Comparison of ENCODE assay signal across 9 mouse cellular contexts in genomic region chr4:142179531-142179930, GRCm38 (mm10). TPM values are rescaled to one million over a fixed set of nuclear protein-coding genes. Genes with fewer than 3 reads are reported as not detected.
A peak's percentile ranks its signal among the peaks of the same experiment; 100 is the strongest.
DNase-seq lines count a peak whose midpoint lies in the region; ATAC-seq lines count a peak whose summit lies in the region.
"Had no signal": no experiment of that assay in that cellular context is flagged by ENCODE, and none has a peak within 500 bp of the region (broad histone marks: within the 10 kb centered on the region; RNA-seq: fewer than 3 reads in every experiment).

No protein-coding gene starts in this region.

- H3K27ac ChIP-seq in hindbrain, embryonic 10.5 days, result 0 out of 2 replicates have a peak overlapping the region, but pooled peaks have one; percentile 13
- no peak overlapping the region for H3K27ac ChIP-seq in hindbrain, embryonic 11.5 days (ENCODE audit: low read depth, low read length)
- H3K27ac ChIP-seq in intestine, embryonic 15.5 days, result peak overlapping the region; percentile 86
- peak overlapping the region; percentile 95 for H3K27ac ChIP-seq in lung, embryonic 16.5 days (ENCODE audit: low read length)

- ATAC-seq in hindbrain, embryonic 11.5 days (ENCODE audit: low FRiP score), result no peak
- peak; percentile 7; the same call in 1 of the 2 replicates for ATAC-seq in intestine, embryonic 15.5 days
- ATAC-seq in lung, embryonic 16.5 days (ENCODE audit: low read depth), result peak; percentile 82

- no peaks in the 10 kb centered on the region for H3K27me3 ChIP-seq in hindbrain, embryonic 10.5 days (ENCODE audit: insufficient read depth, poor library complexity, severe bottlenecking)
- H3K27me3 ChIP-seq in hindbrain, embryonic 11.5 days (ENCODE audit: control insufficient read depth, insufficient read depth, low read length), result no peaks in the 10 kb centered on the region
- no peaks in the 10 kb centered on the region for H3K27me3 ChIP-seq in intestine, embryonic 15.5 days (replicated peaks)
- no peaks in the 10 kb centered on the region for H3K27me3 ChIP-seq in lung, embryonic 16.5 days (ENCODE audit: control insufficient read depth, insufficient read depth, low read depth, low read length)

- no peaks in the 10 kb centered on the region for H3K9me3 ChIP-seq in hindbrain, embryonic 10.5 days
- H3K9me3 ChIP-seq in hindbrain, embryonic 11.5 days (ENCODE audit: control insufficient read depth, low read length), result no peaks in the 10 kb centered on the region
- no peaks in the 10 kb centered on the region for H3K9me3 ChIP-seq in intestine, embryonic 15.5 days
- H3K9me3 ChIP-seq in lung, embryonic 16.5 days (ENCODE audit: control insufficient read depth, low read length), result peaks cover 3% of the 10 kb centered on the region; the same call in 1 of the 2 replicates

- no peak overlapping the region for H3K4me2 ChIP-seq in hindbrain, embryonic 11.5 days (replicated peaks; ENCODE audit: low read depth, low read length)
- no peak overlapping the region for H3K4me2 ChIP-seq in intestine, embryonic 15.5 days (replicated peaks)
- H3K4me2 ChIP-seq in lung, embryonic 16.5 days (ENCODE audit: low read depth, low read length), result peak overlapping the region; percentile 46

- WGBS in hindbrain, embryonic 10.5 days, result 78% methylated on average over 13 of the region's 13 CpGs
- 75% methylated on average over 13 of the region's 13 CpGs for WGBS in hindbrain, embryonic 11.5 days
- 22% methylated on average over 13 of the region's 13 CpGs for WGBS in intestine, embryonic 15.5 days
- 6% methylated on average over 13 of the region's 13 CpGs for whole genome bisulfite sequencing in lung, embryonic 16.5 days

- H3K9ac ChIP-seq in hindbrain, embryonic 11.5 days (ENCODE audit: low read depth, low read length), result no peak overlapping the region
- no peak overlapping the region for H3K9ac ChIP-seq in intestine, embryonic 15.5 days
- H3K9ac ChIP-seq in lung, embryonic 16.5 days (ENCODE audit: low read length), result no peak overlapping the region

- no peaks in the 10 kb centered on the region for H3K36me3 ChIP-seq in hindbrain, embryonic 10.5 days
- no peaks in the 10 kb centered on the region for H3K36me3 ChIP-seq in hindbrain, embryonic 11.5 days (ENCODE audit: control insufficient read depth, insufficient read depth, low read length)
- H3K36me3 ChIP-seq in intestine, embryonic 15.5 days, result no peaks in the 10 kb centered on the region
- H3K36me3 ChIP-seq in lung, embryonic 16.5 days (ENCODE audit: control insufficient read depth, insufficient read depth, low read length), result no peaks in the 10 kb centered on the region

- no peak for DNase-seq in hindbrain, embryonic 10.5 days (ENCODE audit: low spot score)
- DNase-seq in hindbrain, embryonic 11.5 days (ENCODE audit: low spot score), result no peak
- DNase-seq in adrenal gland, adult 8-10 months, result peak; percentile 93
- DNase-seq in gastrocnemius, postnatal 25 days, result peak; percentile 61
- peak; percentile 95 for DNase-seq in testis, postnatal 10 days (ENCODE audit: low spot score)
- no peak for DNase-seq in retina, embryonic 14.5 days (ENCODE audit: low spot score)

- no peak overlapping the region for H3K4me3 ChIP-seq in hindbrain, embryonic 10.5 days
- H3K4me3 ChIP-seq in hindbrain, embryonic 11.5 days (ENCODE audit: low read depth, low read length), result no peak overlapping the region
- H3K4me3 ChIP-seq in intestine, embryonic 15.5 days (replicated peaks), result no peak overlapping the region
- no peak overlapping the region for H3K4me3 ChIP-seq in lung, embryonic 16.5 days (ENCODE audit: low read length)
- H3K4me3 ChIP-seq: myocyte had no signal

- H3K4me1 ChIP-seq in hindbrain, embryonic 10.5 days (replicated peaks), result peaks cover 28% of the 10 kb centered on the region
- no peaks in the 10 kb centered on the region for H3K4me1 ChIP-seq in hindbrain, embryonic 11.5 days (replicated peaks; ENCODE audit: control insufficient read depth, insufficient read depth, low read length)
- H3K4me1 ChIP-seq in intestine, embryonic 15.5 days (replicated peaks), result peaks cover 44% of the 10 kb centered on the region
- H3K4me1 ChIP-seq in lung, embryonic 16.5 days (replicated peaks; ENCODE audit: control insufficient read depth, insufficient read depth, low read length), result peaks cover 59% of the 10 kb centered on the region

RNA-seq across cellular contexts. Expression of gene Kazn, which starts 59.7 kb away (rescaled TPM):
- polyA plus RNA-seq in hindbrain, embryonic 10.5 days (2016; fragmentation: Nextera tagmentation; extraction: Ambion mirVana), result 11.4 and 14.3 TPM in 2 replicates
- 11.3 and 11.8 TPM in 2 replicates for polyA plus RNA-seq in hindbrain, embryonic 11.5 days (2014; fragmentation: Nextera tagmentation; extraction: Ambion mirVana)
- total RNA-seq in adrenal gland, adult 8-10 months (2022), result 10 to 100 TPM; 27.4 to 46.1 (median 31.9) TPM
- 1 to 10 TPM; 1.9 to 2.5 TPM for total RNA-seq in gastrocnemius, postnatal 25 days (2021)
- polyA plus RNA-seq in intestine, embryonic 15.5 days (2015; fragmentation: Nextera tagmentation; extraction: Ambion mirVana), result 13.6 and 14.0 TPM in 2 replicates
- polyA plus RNA-seq in lung, embryonic 16.5 days (2015; fragmentation: Nextera tagmentation; extraction: Ambion mirVana), result 11.4 and 11.6 TPM in 2 replicates
- polyA plus RNA-seq: myocyte had no signal

Comparison
In these comparisons a context has a peak if more than half of its experiments do, and no peak if none do; other contexts are left out.
1. DNase-seq: peak in adrenal gland, adult 8-10 months (single experiment), gastrocnemius, postnatal 25 days (single experiment) and testis, postnatal 10 days (single experiment); none in hindbrain, embryonic 10.5 days (single experiment), hindbrain, embryonic 11.5 days (single experiment) and retina, embryonic 14.5 days (single experiment).